Mouse (Mus musculus): ENCODE data around the gene Lingo2. TPM values are rescaled to one million over a fixed set of nuclear protein-coding genes. Genes with fewer than 3 reads are reported as not detected.
A peak's percentile ranks its signal among the peaks of the same experiment; 100 is the strongest.

The Lingo2 gene
- polyA plus RNA-seq, 1 experiment from 2014 or later, result 8.9 TPM

DNA sequence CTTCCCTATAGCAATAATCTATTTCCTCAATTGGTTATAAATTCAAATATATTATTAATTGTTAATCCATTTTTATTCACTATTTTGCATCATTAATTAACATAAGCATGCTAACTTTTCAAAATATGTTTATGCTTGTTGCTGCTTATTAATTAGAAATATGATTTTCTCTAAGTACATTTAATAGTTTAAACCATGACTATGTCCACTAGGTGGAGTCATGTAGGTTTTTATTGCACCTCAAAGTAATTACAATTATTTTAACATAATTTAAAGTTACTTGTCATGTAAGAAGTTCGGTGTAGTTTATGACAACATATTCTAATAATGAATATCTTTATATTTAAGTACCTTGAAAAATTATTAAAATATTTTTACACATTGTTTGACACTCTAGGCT is 461.3 kb downstream of the Lingo2 start:
- Histone ChIP-seq H3K4me1 (no peaks in the 10 kb centered on the region), H3K27ac (no peak overlapping the region), H3K4me2 (no peak overlapping the region), H3K27me3 (no peaks in the 10 kb centered on the region), H3K36me3 (replicated peaks) (no peaks in the 10 kb centered on the region), H3K4me3 (replicated peaks) (no peak overlapping the region), H3K9ac (no peak overlapping the region), H3K9me3 (no peaks in the 10 kb centered on the region)
- no peak for ATAC-seq (ENCODE audit: low FRiP score)
- 85% methylated on average over 1 of the region's 1 CpGs for WGBS

DNA sequence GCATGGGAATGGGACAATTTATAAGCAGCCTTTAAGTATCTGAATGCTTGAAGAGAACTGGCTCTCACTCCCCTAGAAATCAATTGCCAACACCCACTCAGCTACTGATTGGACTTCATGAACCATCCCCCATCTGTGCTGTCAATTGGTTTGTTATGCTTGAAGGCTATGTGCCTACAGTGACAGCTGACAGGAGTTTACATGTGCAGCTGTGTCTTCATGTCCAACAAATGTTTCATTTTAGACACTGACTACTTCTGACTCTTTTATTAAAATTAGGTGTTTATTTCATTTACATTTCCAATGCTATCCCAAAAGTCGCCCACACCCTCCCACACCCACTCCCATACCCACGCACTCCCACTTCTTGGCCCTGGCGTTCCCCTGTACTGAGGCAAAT is 516.3 kb downstream of the Lingo2 start:
- H3K4me3 ChIP-seq (replicated peaks), result no peak overlapping the region
- no peaks in the 10 kb centered on the region for H3K9me3 ChIP-seq
- no peaks in the 10 kb centered on the region for H3K36me3 ChIP-seq (replicated peaks)
- no peak for ATAC-seq (ENCODE audit: low FRiP score)
- no peak overlapping the region for H3K27ac ChIP-seq
- H3K4me2 ChIP-seq, result no peak overlapping the region
- no peaks in the 10 kb centered on the region for H3K27me3 ChIP-seq
- WGBS, result 94% methylated on average over 3 of the region's 3 CpGs
- H3K4me1 ChIP-seq, result no peaks in the 10 kb centered on the region
- no peak overlapping the region for H3K9ac ChIP-seq

DNA sequence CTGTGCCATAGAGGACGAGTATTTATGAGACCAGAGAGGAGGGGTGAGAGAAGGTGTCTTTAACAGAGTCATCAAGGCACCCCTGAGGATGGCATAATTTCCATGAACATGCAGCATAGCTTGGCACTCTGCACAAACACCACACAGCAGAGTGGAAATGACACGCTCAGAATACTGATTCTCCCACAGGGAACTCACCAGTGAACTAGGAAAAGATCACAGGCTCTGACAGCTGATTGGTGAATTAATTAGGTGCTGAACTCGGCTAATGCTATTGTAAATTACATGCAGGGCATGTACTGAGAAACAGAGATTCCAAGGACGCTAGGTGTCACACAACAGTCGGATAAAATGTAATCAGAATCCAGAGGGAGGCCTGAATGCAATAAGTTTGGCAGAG is 525.4 kb downstream of the Lingo2 start:
- peak; percentile 73 for ATAC-seq (ENCODE audit: low FRiP score)

DNA sequence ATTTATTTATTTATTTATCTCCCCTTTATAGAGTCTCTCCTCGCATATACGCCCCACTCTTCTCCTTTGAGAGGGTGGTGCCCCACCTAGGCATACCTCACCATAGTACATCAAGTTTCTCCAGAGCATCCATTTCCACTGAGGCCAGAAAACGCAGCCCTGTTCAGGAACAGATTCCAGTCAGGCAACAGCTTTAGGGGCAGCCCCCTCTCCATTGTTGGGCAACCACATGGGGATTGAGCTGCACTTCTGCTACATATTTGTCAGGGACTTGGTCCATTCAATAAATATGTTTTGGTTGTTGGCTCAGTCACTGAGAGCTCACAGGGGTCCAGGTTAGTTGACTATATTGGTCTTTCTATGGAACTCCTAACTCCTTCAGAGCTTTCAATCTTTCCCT is 544.2 kb downstream of the Lingo2 start:
- no peaks in the 10 kb centered on the region for H3K36me3 ChIP-seq (replicated peaks)
- H3K27me3 ChIP-seq, result no peaks in the 10 kb centered on the region
- H3K4me2 ChIP-seq, result no peak overlapping the region
- no peak overlapping the region for H3K9ac ChIP-seq
- no peak overlapping the region for H3K4me3 ChIP-seq (replicated peaks)
- no peaks in the 10 kb centered on the region for H3K9me3 ChIP-seq
- H3K27ac ChIP-seq, result no peak overlapping the region
- no peaks in the 10 kb centered on the region for H3K4me1 ChIP-seq
- ATAC-seq (ENCODE audit: low FRiP score), result no peak
- 92% methylated on average over 3 of the region's 3 CpGs for WGBS

More for the DNA sequence above, 525.4 kb downstream of the Lingo2 start:
- Histone ChIP-seq H3K36me3 (replicated peaks) (no peaks in the 10 kb centered on the region), H3K27ac (no peak overlapping the region), H3K9me3 (no peaks in the 10 kb centered on the region), H3K9ac (no peak overlapping the region), H3K4me1 (0 out of 2 replicates have a peak, but pooled peaks cover 4% of the 10 kb centered on the region), H3K27me3 (no peaks in the 10 kb centered on the region), H3K4me2 (no peak overlapping the region), H3K4me3 (replicated peaks) (no peak overlapping the region)
- 33% methylated on average over 5 of the region's 5 CpGs for WGBS

DNA sequence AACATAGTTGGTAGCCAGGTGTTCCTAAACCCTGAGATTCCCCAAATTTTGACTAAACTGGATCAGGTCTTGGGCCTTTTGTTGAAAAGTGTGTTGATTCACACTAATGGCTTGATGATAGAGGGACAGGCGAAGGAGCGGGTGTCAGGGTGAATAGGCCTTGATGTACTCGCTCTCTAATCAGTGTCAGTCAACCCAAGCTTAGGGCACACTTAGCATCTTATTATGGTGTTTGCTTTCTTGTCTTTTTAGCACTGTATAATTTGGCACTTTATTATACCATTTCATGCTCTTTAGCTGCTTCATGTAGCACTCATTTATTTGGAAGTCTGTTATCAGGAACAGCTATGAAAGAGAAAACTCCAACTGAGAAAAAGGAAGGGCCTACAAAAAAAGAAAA is 582.6 kb downstream of the Lingo2 start:
- Histone ChIP-seq H3K4me3 (replicated peaks) (no peak overlapping the region), H3K36me3 (replicated peaks) (no peaks in the 10 kb centered on the region), H3K9me3 (no peaks in the 10 kb centered on the region), H3K27ac (no peak overlapping the region), H3K4me1 (no peaks in the 10 kb centered on the region), H3K4me2 (no peak overlapping the region), H3K27me3 (no peaks in the 10 kb centered on the region), H3K9ac (no peak overlapping the region)
- whole genome bisulfite sequencing, result 62% methylated on average over 3 of the region's 3 CpGs
- ATAC-seq (ENCODE audit: low FRiP score), result peak; percentile 49; the same call in 1 of the 2 replicates

DNA sequence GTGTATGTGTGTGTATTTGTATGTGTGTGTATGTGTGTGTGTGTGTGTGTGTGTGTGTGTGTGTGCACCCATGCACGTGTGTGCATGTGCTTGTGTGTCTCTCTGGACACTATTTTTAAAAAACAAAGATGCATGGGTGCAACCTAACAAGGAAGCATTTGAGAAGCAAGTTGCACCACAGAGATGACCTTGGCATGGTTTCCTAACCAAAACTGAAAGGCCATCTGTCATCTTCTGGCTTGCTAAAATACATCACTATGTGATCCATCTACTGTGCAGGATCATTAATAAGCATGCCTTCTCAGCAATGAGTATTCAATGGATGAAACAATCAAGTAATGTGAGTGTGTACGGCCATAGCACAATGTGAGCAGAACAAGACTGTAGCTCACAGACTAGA is 597.1 kb downstream of the Lingo2 start:
- no peaks in the 10 kb centered on the region for H3K4me1 ChIP-seq
- no peaks in the 10 kb centered on the region for H3K27me3 ChIP-seq
- ATAC-seq (ENCODE audit: low FRiP score), result no peak
- WGBS, result 81% methylated on average over 2 of the region's 2 CpGs
- H3K9me3 ChIP-seq, result no peaks in the 10 kb centered on the region
- H3K27ac ChIP-seq, result no peak overlapping the region
- no peak overlapping the region for H3K4me3 ChIP-seq (replicated peaks)
- no peak overlapping the region for H3K9ac ChIP-seq
- no peaks in the 10 kb centered on the region for H3K36me3 ChIP-seq (replicated peaks)
- H3K4me2 ChIP-seq, result no peak overlapping the region

DNA sequence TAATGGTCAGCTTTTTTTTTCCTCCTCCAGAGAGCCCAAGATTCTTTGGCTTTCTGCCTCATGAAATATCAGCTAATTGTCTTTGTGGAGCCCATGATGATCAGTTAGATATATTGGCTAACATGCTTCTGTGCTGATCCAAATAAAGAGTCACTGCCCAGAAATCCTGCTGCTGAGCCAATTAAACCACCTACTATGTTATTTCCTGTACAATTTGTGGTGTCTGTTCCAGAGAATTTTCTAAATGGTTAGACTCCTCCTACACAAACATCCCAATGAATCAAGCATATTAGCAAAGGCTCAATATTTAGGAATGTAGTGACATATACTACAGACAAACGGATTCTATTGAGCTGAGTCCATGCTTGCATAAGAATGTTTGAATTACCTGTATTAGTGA is 619.8 kb downstream of the Lingo2 start:
- H3K9me3 ChIP-seq, result no peaks in the 10 kb centered on the region
- WGBS, result 77% methylated on average over 1 of the region's 1 CpGs
- no peaks in the 10 kb centered on the region for H3K27me3 ChIP-seq
- no peak overlapping the region for H3K4me3 ChIP-seq (replicated peaks)
- H3K9ac ChIP-seq, result no peak overlapping the region
- no peak for ATAC-seq (ENCODE audit: low FRiP score)
- no peak overlapping the region for H3K27ac ChIP-seq
- H3K4me1 ChIP-seq, result no peaks in the 10 kb centered on the region
- H3K4me2 ChIP-seq, result no peak overlapping the region
- no peaks in the 10 kb centered on the region for H3K36me3 ChIP-seq (replicated peaks)

DNA sequence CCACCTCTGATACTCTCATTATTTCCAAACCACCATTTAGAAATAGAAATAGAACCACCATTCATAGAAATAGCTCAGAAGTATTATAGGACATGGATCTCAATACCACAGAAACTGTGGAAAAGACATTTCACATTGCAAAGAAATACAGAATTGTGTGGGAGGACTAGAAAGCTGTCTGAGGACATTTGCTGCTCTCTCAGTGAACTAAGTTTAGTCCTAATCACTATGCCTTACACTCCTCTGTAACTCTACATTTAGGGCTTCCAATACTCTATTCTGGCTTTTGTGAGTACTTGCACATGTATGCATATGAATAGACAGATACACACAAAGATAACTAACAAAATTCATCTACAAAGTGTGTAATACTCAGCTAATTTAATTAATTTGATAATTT is 625.9 kb downstream of the Lingo2 start:
- Histone ChIP-seq H3K9me3 (no peaks in the 10 kb centered on the region), H3K36me3 (replicated peaks) (no peaks in the 10 kb centered on the region), H3K4me1 (no peaks in the 10 kb centered on the region), H3K4me2 (no peak overlapping the region), H3K27me3 (no peaks in the 10 kb centered on the region), H3K9ac (no peak overlapping the region), H3K27ac (no peak overlapping the region), H3K4me3 (replicated peaks) (no peak overlapping the region)
- no peak for ATAC-seq (ENCODE audit: low FRiP score)

DNA sequence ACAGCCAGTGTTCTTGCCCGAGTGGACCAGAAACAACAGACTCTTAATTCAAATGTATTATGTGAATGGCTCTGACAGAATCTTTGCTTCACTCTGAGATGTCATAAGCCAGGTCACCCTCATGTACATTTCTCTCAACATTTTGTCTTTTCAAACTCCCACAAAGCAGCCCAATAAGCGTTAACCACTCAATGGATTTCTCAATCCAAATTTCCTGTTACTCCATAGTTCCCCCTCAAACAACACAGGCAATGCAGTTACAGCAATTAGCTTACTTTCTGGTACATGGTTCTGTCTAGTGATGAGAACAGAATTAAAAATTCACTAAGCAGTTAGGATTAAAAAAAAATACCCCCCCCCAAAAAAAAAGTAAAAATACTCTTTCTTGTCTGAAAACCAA is 638.5 kb downstream of the Lingo2 start:
- Histone ChIP-seq H3K4me1 (no peaks in the 10 kb centered on the region), H3K4me3 (replicated peaks) (no peak overlapping the region), H3K9ac (no peak overlapping the region), H3K27me3 (no peaks in the 10 kb centered on the region), H3K9me3 (no peaks in the 10 kb centered on the region), H3K36me3 (replicated peaks) (no peaks in the 10 kb centered on the region), H3K27ac (no peak overlapping the region), H3K4me2 (no peak overlapping the region)
- no peak for ATAC-seq (ENCODE audit: low FRiP score)
- WGBS, result 78% methylated on average over 2 of the region's 2 CpGs

DNA sequence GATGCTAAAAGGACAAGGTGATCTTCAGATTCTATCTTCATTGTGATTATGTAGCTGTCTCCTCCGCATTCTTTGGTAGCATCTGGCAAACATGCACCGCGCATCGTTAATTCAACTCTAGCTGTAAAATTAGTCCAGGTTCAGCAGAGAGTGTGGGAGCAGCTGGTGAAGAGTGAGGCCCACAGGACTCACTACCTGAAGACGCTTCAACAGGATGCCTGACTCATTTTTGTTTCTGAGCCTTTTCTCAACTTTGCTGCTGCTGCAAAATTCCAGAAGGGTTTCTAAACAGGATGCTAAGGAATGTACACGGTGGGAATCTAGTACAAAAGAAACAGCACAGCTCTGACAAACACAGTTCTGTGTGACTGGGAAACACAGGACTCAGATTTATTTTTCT is 640.1 kb downstream of the Lingo2 start:
- Histone ChIP-seq H3K9me3 (no peaks in the 10 kb centered on the region), H3K27me3 (no peaks in the 10 kb centered on the region), H3K4me2 (no peak overlapping the region), H3K27ac (no peak overlapping the region), H3K36me3 (replicated peaks) (no peaks in the 10 kb centered on the region), H3K9ac (no peak overlapping the region), H3K4me3 (replicated peaks) (no peak overlapping the region), H3K4me1 (no peaks in the 10 kb centered on the region)
- WGBS, result 84% methylated on average over 6 of the region's 6 CpGs
- ATAC-seq (ENCODE audit: low FRiP score), result no peak

DNA sequence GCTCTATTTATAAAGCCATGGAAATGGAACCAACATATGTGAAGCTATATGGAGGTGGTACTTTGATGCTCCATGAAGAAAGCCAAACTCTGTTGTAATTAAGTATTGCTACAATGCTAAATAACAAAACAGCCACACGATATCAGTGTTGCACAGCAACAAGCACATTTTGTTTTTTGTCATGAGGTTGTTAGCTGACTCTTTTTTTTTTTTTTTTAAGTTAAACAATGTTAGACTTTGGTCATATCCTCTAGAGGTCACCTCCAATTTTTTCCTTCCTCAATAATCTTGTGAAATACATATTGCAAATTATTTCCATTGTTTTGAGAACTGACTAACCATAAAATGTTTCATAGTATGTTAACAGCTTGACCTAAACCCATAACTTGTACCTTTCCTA is 646.3 kb downstream of the Lingo2 start:
- no peaks in the 10 kb centered on the region for H3K9me3 ChIP-seq
- no peaks in the 10 kb centered on the region for H3K36me3 ChIP-seq (replicated peaks)
- no peaks in the 10 kb centered on the region for H3K27me3 ChIP-seq
- no peaks in the 10 kb centered on the region for H3K4me1 ChIP-seq
- WGBS, result 84% methylated on average over 1 of the region's 1 CpGs
- no peak overlapping the region for H3K9ac ChIP-seq
- ATAC-seq (ENCODE audit: low FRiP score), result no peak
- no peak overlapping the region for H3K4me3 ChIP-seq (replicated peaks)
- H3K4me2 ChIP-seq, result no peak overlapping the region
- H3K27ac ChIP-seq, result no peak overlapping the region

DNA sequence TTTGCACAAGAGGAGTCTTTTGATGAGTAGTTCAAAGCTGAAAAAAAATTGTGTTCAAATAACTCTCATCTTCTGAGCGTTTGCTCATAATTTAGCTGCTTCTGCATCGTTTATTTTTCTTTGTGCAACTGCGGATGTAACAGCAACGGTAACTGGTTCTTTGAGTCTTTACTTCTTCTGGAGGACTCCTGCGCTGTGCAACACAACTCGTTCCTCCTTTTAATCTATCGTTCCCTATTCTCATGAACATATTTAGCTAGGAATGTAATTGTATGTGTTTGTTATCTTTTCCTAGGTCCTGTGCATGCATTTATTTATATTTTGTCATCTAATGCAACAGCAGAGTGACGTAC is 661.9 kb downstream of the Lingo2 start:
- peak overlapping the region; percentile 30; the same call in 1 of the 2 replicates for H3K4me2 ChIP-seq
- H3K27me3 ChIP-seq, result no peaks in the 10 kb centered on the region
- WGBS, result 63% methylated on average over 8 of the region's 8 CpGs
- H3K9me3 ChIP-seq, result no peaks in the 10 kb centered on the region
- no peak overlapping the region for H3K9ac ChIP-seq
- H3K4me3 ChIP-seq (replicated peaks), result no peak overlapping the region
- ATAC-seq (ENCODE audit: low FRiP score), result no peak
- H3K36me3 ChIP-seq (replicated peaks), result no peaks in the 10 kb centered on the region
- H3K27ac ChIP-seq, result no peak overlapping the region
- H3K4me1 ChIP-seq, result peaks cover 5% of the 10 kb centered on the region; the same call in 1 of the 2 replicates

DNA sequence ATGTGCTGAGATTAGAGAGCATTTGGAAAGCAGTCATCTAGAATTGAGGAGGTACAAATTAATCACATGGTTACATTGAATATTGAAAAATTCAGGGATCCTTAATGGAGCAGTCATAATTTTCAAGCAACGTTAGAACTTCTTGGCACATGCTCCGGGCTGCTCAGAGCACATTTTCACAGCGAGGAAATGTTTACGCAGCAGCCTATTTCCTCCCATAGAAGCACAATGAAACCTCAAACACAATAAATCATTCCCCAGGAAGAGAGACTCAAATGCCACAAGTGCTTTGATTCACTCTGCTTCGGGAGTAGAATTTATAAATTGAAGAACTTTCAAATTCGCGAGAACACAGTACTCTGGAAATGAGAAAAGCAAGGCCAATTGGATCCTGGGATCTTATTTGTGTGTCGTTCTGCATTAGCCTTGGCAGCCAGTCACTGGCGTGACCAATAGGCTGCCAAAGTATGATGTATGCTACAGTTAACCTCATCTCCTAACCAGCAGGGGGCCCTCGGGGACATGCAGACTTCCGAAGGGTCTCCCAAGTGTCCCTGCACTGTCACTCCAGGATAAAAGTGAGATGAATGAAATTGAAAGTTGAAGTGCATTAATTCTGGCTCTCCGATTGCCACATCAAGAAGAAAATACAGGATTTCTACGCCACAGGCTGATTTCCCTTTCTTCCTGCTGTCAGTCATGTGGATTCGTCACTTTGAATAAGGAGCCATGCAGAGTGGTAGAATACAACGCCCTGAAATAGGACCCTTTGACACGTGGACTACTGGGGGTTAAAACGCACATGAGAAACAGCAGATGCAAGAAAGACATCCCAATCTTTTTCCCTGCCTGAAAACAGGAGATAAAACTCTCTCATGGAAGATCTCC is 662.5 kb downstream of the Lingo2 start:
- H3K9ac ChIP-seq, result no peak overlapping the region
- no peak overlapping the region for H3K27ac ChIP-seq
- H3K9me3 ChIP-seq, result no peaks in the 10 kb centered on the region
- peak; percentile 92 for ATAC-seq (ENCODE audit: low FRiP score)
- H3K4me2 ChIP-seq, result peak overlapping the region; percentile 30
- no peaks in the 10 kb centered on the region for H3K36me3 ChIP-seq (replicated peaks)
- WGBS, result 34% methylated on average over 17 of the region's 17 CpGs
- H3K4me3 ChIP-seq (replicated peaks), result no peak overlapping the region
- peaks cover 5% of the 10 kb centered on the region; the same call in 1 of the 2 replicates for H3K4me1 ChIP-seq
- no peaks in the 10 kb centered on the region for H3K27me3 ChIP-seq

All from forebrain, embryonic 12.5 days (tissue).